Mouse (Mus musculus): Measurements from ENCODE around the gene Dhx15.

The Dhx15 gene

DNA sequence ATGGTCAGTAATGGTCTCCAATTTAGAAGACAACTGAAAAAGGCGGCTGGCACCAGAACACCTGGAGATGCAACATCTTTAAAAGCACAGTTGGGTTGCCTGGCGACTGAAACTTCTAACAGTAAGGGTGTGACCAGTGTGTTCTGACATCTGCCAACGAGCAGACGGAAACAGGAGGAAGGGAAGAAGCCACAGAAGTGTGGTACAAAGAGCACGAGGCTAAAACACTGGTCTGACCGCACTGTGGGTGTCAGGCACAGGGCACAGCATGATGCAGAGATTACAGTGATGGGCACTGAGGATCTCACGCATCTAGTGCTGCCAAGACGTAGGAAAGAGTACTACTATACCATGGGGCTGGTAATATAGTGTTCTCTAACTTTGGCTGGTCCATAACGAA lies 48.4 kb downstream of the Dhx15 start:
- DNase-seq, result no peak

- DNase-seq, result no peak
These were observed 51.5 kb downstream of the Dhx15 start for GRCm38 (mm10) chr5:52138819-52139218.

GRCm38 (mm10) chr5:52138134-52138533 lies 52.2 kb downstream of the Dhx15 start:
- DNase-seq, result no peak

DNA sequence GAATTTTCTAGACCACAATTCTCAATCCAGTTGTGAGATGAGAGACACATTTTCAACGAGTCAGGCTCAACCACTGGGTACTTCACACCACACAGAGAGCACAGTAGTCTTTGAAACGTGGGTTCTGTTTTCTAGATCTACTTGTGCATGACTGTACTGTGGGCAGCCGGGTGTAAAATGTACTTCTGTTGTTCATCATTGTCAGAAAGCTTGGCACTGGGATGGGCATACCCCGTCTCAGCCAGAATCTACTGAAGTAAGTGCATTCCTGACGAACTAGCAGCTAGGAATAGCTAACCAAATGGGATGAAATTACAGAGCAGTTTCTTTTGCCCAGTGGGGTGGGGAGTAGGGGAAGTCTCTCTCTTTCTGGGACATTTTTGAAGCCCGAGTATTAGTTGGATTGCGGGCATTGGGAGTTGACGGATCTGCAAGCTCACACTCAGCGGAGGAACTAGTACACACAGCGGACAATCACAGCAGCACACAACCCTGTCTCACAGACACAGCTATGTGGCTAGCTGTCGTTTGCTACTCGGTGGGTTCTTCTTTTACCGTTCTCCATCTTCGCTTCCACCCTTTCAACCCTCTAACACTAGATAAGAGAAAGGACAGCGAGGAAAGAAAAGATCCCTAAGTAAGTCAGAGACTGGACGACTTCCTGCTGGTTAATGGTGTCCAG lies 54.7 kb downstream of the Dhx15 start:
- no peak for DNase-seq

DNA sequence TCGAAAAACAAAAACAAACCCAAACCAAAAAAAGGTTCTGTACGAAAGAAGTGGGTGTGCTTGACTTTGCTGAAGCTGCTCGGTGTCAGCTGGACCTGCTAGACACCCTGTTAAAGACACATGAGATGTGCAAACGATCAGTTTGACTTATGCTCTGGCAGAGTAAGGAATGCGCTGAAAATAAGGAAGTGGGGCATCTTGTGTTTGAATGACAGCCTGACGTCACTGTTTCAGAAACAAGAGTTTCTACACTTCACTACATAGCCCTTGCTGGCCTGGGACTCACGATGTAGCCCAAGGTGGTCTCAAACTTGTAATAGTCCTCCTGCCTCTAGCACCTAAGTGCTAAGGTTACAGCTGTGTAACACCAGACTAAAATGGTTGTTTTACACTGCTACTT lies 57.5 kb downstream of the Dhx15 start:
- no peak for DNase-seq

DNA sequence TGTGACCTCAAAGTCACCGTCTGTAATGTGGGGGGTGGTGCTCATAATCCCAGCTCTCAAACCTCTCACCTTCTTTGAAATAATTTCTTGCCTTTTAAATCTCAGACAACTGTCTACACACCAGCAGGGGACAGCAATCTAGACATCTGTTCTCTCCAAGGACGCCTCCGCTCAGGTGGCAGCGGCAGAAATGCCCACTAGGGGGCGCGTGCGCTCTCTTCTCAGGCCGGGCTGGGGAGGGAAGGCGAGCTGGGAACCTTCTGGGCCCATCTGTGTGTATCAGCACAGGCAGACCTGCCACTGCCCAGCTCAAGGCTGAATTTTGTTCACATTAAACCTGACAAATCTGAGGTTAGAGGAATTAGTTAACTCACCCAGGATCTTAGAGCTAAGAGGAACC lies 58.2 kb downstream of the Dhx15 start:
- DNase-seq, result peak; percentile 39

DNA sequence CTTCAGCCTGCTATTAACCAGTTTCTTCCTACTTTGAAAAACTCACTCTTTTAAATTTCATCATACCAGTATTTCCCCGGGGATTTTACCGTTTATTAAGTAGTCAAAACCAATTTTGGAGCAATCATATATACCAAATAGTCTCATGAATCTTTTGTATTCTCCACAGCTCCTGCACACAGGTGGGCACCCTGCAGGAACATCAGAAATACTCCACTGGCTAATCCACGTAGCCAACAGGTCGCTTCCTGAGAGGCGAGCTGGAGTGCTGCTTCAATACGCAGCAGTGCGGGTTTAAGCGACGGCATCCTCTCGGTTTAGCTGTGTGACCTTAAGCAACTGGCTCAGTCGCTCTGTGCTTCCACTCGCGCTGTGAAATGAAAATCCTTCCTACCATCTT lies 58.9 kb downstream of the Dhx15 start:
- DNase-seq, result no peak

- DNase-seq, result no peak
These were observed 59.8 kb downstream of the Dhx15 start for GRCm38 (mm10) chr5:52130496-52130895.

DNA sequence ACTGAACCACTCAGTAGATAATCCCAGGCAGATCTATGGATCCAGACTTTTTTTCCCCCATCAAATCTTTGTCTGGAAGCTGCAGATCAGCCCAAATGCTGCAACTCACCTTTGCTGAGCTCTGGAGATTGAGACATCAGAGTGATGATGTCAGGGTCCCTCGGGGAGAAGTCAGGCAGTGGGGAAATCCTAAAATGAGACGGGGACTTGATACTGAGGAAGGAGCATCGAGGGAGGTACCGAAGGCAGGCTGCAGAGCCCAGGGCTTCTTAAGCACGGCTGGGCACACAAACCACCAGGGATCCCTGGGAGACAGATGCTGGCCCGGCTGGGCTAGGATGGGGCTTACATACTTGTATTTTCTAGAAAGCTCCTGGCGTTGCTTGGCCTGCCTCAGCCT lies 64.1 kb downstream of the Dhx15 start:
- no peak for DNase-seq

- no peak for DNase-seq
These were observed 64.5 kb downstream of the Dhx15 start for GRCm38 (mm10) chr5:52125854-52126253.

DNA sequence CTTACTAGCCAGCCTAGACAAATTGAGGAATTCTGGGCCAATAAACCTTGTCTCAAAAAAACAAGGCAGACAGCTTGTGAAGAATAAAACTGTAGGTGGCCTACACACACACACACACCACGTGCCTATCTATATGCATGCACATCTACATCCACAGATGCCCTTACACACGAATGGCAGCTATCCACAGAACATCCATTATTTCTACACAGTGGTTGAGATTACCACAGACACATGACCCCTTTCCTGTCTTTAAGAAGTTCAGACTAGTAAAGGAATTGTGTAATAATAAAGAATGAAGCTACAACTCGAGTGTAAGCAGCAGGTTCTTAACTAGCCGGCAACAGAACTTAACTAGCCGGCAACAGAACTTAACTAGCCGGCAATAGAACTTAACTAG lies 68.2 kb downstream of the Dhx15 start:
- no peak for DNase-seq

DNA sequence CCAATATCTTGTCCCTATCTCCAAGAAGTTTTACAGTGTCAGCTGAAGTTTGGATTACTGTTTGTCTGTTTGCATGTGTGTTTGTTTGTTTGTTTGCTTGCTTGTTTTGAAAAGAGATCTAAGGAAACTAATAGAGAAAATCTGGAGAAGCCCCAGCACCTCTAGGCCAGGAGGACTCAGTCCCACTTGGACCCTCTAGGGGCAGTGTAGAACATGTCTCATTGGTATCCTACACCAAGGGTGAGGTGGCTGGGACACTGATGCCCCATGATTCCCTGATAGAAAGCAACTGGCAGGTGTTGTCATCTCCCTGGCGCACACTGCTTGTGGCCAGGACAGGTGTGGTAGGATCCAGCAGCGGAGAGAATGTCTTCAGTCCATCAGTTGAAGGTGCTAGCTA lies 70.5 kb downstream of the Dhx15 start:
- DNase-seq, result no peak

DNA sequence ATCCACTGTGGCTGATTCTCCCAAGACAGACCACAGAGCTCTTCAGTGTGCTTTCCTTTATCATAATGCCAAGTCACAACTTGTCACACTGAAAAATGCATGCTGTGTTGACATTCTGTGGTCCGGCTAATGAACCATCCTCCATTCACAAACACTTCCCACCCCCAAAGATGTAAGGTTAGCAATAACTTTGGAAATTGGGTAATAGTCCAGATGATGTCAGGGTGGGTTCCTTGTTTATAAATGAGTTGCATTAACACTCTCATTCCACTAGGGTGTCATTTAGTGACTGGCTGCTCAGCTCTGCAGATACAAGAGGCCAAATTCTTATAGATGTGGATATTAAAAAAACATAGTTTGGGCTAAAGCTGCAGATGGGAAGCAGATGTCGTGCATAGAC lies 71.1 kb downstream of the Dhx15 start:
- no peak for DNase-seq

- DNase-seq, result no peak
These were observed 72.5 kb downstream of the Dhx15 start for GRCm38 (mm10) chr5:52117829-52118228.

- DNase-seq, result peak; percentile 34
These were observed 73.9 kb downstream of the Dhx15 start for GRCm38 (mm10) chr5:52116404-52116803.

GRCm38 (mm10) chr5:52115821-52116317 lies 74.4 kb downstream of the Dhx15 start:
- peak; percentile 86 for DNase-seq

DNA sequence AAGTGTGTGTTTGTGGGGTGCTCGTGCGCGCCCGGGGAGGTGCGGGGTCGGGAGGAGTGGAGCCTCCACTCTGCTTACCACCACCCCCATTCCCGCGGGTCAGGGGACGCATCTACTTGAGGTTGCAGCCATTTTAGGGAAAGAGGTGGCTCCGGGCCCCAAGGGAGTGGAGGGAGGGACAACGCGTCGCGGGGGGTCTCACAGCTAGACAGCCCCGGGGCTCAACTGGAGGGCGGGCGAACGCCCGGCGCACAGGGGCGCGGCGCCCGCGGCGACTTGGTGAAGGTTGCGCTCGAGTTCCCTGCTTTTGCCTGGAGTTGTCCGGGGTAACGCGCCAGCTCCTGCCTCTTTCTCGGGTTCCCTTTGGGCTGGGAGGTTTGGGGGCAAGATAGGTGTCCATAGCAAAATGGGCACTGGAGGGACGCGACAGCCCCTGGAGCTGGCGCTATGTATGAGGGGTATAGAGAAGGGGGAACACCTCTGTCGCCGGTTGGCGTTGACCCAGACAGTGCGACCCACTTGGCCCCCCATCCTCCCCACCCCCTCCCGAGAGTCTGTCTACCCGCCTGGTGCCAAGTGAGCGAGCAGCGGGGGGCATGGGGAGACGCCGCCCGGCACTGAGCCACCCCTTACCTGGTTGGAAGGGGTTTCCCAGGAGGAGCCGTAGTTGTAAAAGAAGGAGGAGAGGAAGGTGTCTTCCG lies 75.4 kb downstream of the Dhx15 start:
- DNase-seq, result peak; percentile 53

DNA sequence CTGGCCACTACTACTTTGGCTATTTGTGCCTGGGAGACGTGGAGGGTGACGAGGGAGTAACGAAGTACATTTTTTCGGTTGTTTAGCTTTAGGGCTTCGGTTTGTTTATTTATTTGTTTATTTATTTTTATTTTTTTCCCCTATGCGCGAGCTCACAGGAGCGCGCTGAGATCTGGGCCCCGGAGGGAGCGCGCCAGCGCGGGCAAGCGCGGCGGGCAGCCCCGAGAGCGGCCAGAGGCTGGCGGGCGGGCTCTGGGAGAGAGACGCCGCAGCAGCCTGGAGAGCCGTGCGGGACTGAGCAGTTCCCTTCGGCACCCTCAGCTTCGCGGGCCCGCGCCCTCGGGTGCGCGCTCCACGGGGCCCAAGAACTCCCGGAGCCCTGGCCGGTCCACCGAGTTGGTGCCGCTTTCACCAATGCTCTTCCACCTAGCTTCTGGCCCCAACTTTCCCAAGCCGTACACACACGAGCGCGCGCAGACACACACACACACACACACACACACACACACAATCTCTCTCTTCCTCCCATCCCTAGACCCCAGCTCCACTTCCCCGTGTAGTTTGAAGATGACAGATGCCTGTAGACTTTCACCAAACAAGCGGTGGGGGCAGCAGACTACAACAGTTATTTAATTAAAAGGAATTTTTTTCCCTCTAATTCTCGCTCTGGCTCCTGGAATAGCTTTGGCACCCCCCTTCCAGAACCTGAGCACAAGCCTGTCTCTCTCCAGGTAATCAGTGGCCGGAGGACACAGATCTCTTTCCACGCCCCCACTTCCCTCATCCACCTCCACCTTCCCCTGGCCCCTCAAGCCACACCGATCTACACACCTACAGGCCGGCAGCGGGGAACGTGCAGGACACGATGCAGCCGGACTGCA lies 76.2 kb downstream of the Dhx15 start:
- DNase-seq, result peak; percentile 42

GRCm38 (mm10) chr5:52112953-52113841 lies 77.1 kb downstream of the Dhx15 start:
- peak; percentile 50 for DNase-seq

DNA sequence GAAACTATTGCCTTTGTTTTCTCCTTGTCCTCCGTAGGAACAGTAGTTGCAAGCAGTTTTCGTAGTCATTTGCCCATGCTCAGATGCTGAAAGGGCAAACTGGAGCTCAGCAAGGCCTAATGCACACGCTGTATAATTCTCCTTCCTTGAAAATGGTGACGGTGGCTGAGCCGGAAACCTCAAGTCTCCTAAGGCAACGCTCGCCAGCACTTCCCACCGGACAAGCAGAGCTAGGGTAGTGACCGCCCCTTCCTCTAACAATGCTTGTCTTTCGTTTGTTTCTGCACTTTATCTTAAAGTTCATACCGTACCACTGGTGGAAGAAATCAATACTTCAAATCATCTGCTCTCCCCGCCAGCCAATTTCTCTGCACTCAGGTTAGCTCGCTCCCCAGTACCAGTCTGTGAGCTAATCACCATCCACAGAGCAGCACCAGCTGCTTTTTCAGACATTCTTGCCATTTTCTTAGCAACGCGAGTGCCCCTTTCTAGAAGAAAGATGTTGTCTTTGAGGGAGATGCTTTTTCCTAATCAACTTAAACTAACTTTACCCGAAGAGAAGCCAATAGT lies 78.0 kb downstream of the Dhx15 start:
- DNase-seq, result no peak

DNA sequence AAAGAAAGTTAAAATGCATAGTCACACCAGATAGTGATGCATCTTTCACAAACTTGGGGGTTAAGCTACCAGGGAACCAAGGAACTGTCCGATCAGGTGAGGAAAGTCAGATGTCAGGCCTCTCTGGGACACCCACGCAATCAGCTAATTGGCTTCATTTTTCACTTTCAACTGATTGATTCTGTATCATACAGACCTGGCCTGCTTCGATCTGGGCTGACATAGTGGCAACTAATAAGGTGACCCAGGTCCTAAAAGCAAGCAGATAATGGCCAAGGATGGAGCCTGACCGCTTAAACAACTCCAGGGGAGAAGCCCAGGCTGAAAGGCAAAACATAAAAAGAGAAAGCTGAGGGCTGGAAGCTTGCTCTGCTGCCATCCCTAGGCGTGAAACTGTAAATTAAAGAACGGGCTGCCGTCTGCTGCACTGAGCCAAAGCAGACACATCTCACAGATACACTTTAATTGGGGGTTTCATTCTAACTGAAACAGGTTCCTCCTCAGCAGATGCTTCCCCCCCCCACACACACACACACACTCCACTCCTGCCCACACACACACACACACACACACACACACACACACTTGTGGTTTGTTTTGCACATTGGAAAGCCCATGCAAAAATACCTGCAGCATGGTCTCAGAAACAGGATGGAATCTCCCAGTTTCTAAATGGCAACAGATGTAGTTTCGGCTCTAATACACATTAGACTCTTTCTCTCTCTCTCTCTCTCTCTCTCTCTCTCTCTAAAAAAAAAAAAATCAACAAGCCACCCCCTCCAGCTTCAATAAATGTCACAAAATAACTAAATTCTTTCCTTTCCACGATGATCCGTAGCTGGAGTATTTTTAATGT lies 79.3 kb downstream of the Dhx15 start:
- peak; percentile 35 for DNase-seq
